Mouse (Mus musculus) cerebellum, adult 2 months (tissue): ENCODE measurements at regions not wholly inside any gene's neighbourhood (a gene's known extent, or its start where the extent isn't known, plus 50 kb on each side); places are given as distances from the start of the nearest gene placed in this dataset.

ENCODE experiments used
- CTCF ChIP-seq: fragments of 200-500 bp; IDR thresholded peaks from 2 replicates; pipeline ENCODE4 v1.5.1; 2011; ENCODE audit warnings: low read depth, mild to moderate bottlenecking, control low read depth, low read length, moderate library complexity, borderline replicate concordance; ENCODE audit not compliant: insufficient read depth
- POLR2A ChIP-seq: fragments of 200-500 bp; IDR thresholded peaks from 2 replicates; pipeline ENCODE4 v1.6.1; 2011; ENCODE audit warnings: low read length, control low read depth, borderline replicate concordance; ENCODE audit not compliant: insufficient read depth

DNA sequence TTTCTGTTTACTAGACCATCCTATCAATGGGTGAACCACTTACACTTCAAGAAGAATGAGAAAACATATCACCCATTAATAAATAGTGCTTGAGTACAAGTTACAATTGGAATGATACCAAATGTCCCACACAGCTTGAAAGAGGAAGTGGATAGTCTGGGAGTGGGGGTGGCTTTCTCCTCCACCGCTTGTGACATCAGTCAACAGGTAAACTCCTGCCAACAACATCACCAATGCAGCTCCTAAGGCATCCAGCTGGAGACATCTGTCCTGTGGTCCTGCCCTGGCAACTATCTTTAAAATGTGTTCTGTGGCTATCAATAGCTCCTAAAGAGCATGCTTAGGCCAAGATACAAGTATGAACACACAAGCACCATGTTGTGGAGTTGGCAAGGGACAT, 233.7 kb upstream of the Jade1 start:
- TF ChIP-seq CTCF (no peak), POLR2A (no peak)
